Mouse (Mus musculus) lung, embryonic 14.5 days (tissue): ENCODE measurements around the gene Fam193a. TPM values are rescaled to one million over a fixed set of nuclear protein-coding genes. Genes with fewer than 3 reads are reported as not detected.

Source experiments
- ATAC-seq: fragments of 200-750 bp; cut with Nextera tagmentation; 2 replicates; pipeline ENCODE4 v1.8.0; 2017; ENCODE audit warnings: mild to moderate bottlenecking, moderate TSS enrichment, moderate library complexity; ENCODE audit not compliant: insufficient read depth
- DNase-seq: peaks from one replicate; pipeline ENCODE4 v3.0.0-alpha.2; 2015
- H3K27ac ChIP-seq: fragments of 300-500 bp; sonication (generic); 2 replicates; pipeline ENCODE4 v1.5.1; 2014; ENCODE audit warnings: low read depth, mild to moderate bottlenecking, moderate library complexity
- H3K27me3 ChIP-seq: fragments of 300-500 bp; sonication (generic); 2 replicates; pipeline ENCODE4 v1.6.1; 2014; ENCODE audit warnings: low read length, control low read depth; ENCODE audit not compliant: insufficient read depth
- H3K36me3 ChIP-seq: fragments of 300-500 bp; sonication (generic); 2 replicates; pipeline ENCODE4 v1.6.1; 2014; ENCODE audit warnings: control low read depth; ENCODE audit not compliant: insufficient read depth
- H3K4me1 ChIP-seq: fragments of 300-500 bp; sonication (generic); 2 replicates; pipeline ENCODE4 v1.6.1; 2014; ENCODE audit warnings: antibody characterized with exemption, control low read depth; ENCODE audit not compliant: insufficient read depth
- H3K4me2 ChIP-seq: fragments of 300-500 bp; sonication (generic); 2 replicates; pipeline ENCODE4 v1.6.1; 2014; ENCODE audit warnings: mild to moderate bottlenecking
- H3K4me3 ChIP-seq: fragments of 300-500 bp; sonication (generic); 2 replicates; pipeline ENCODE4 v1.5.1; 2014; ENCODE audit warnings: low read depth, low read length
- H3K9ac ChIP-seq: fragments of 300-500 bp; sonication (generic); 2 replicates; pipeline ENCODE4 v1.6.1; 2014
- H3K9me3 ChIP-seq: fragments of 300-500 bp; sonication (generic); 2 replicates; pipeline ENCODE4 v1.6.1; 2016; ENCODE audit warnings: low read depth, low read length, control low read depth
- CTCF ChIP-seq: IDR thresholded peaks from 2 replicates; pipeline ENCODE4 v1.5.1; 2016; ENCODE audit warnings: antibody characterized with exemption, low read depth
- WGBS: fragments of 180-500 bp; shearing (Covaris S2); extraction: QIAGEN DNeasy Blood & Tissue Kit; methylation state at CpG from one replicate; pipeline ENCODE4 v1.1.7; 2014; 5-methylcytosine and 5-hydroxymethylcytosine counted together
- polyA plus RNA-seq: library from polyadenylated mRNA; unstranded; fragments of >200 nt; fragmentation: Nextera tagmentation; extraction: Ambion mirVana; gene quantifications from 2 replicates; pipeline ENCODE4 v1.2.1, GENCODE M21; 2014

The Fam193a gene
- polyA plus RNA-seq, 1 experiment from 2014 or later = 14.9 TPM

GRCm38 (mm10) chr5:34487320-34488090, 117.8 kb downstream of the Fam193a start:
- Histone ChIP-seq H3K9ac (no peak overlapping the region), H3K27me3 (no peaks in the 10 kb centered on the region), H3K4me2 (no peak overlapping the region), H3K4me1 (no peaks in the 10 kb centered on the region), H3K9me3 (no peaks in the 10 kb centered on the region), H3K4me3 (no peak overlapping the region), H3K36me3 (peaks cover 28% of the 10 kb centered on the region), H3K27ac (no peak overlapping the region)
- no peak for TF ChIP-seq CTCF
- ATAC-seq = no peak
- DNase-seq = no peak
- WGBS = 64% methylated on average over 6 of the region's 6 CpGs

- no peaks in the 10 kb centered on the region for H3K9me3 ChIP-seq
- H3K36me3 ChIP-seq = peaks cover 24% of the 10 kb centered on the region
- 82% methylated on average over 6 of the region's 6 CpGs for WGBS
- no peak for TF ChIP-seq CTCF
- H3K4me3 ChIP-seq = no peak overlapping the region
- H3K9ac ChIP-seq = no peak overlapping the region
- H3K27me3 ChIP-seq = no peaks in the 10 kb centered on the region
- H3K4me2 ChIP-seq = no peak overlapping the region
- H3K27ac ChIP-seq = no peak overlapping the region
- no peaks in the 10 kb centered on the region for H3K4me1 ChIP-seq
- DNase-seq (no peak), ATAC-seq (no peak)
These were observed 119.1 kb downstream of the Fam193a start for GRCm38 (mm10) chr5:34488741-34489417.

GRCm38 (mm10) chr5:34489418-34489787, 119.7 kb downstream of the Fam193a start:
- no peaks in the 10 kb centered on the region for H3K27me3 ChIP-seq
- H3K27ac ChIP-seq = no peak overlapping the region
- H3K36me3 ChIP-seq = peaks cover 24% of the 10 kb centered on the region
- H3K4me1 ChIP-seq = no peaks in the 10 kb centered on the region
- H3K9ac ChIP-seq = no peak overlapping the region
- ATAC-seq (no peak), DNase-seq (no peak)
- TF ChIP-seq CTCF = 0 out of 2 replicates have a peak, but pooled peaks have one; percentile 9
- H3K4me2 ChIP-seq = no peak overlapping the region
- 86% methylated on average over 3 of the region's 3 CpGs for WGBS
- no peaks in the 10 kb centered on the region for H3K9me3 ChIP-seq
- H3K4me3 ChIP-seq = no peak overlapping the region

GRCm38 (mm10) chr5:34496745-34497144, 127.0 kb downstream of the Fam193a start:
- no peak for TF ChIP-seq CTCF
- DNase-seq = no peak
- H3K36me3 ChIP-seq = no peaks in the 10 kb centered on the region
- H3K4me1 ChIP-seq = no peaks in the 10 kb centered on the region
- H3K4me3 ChIP-seq = no peak overlapping the region
- H3K4me2 ChIP-seq = no peak overlapping the region
- WGBS = 46% methylated on average over 6 of the region's 6 CpGs
- no peak for ATAC-seq
- no peaks in the 10 kb centered on the region for H3K27me3 ChIP-seq
- H3K27ac ChIP-seq = no peak overlapping the region
- no peak overlapping the region for H3K9ac ChIP-seq
- H3K9me3 ChIP-seq = no peaks in the 10 kb centered on the region

- H3K27me3 ChIP-seq = no peaks in the 10 kb centered on the region
- no peak for ATAC-seq
- WGBS = 68% methylated on average over 5 of the region's 5 CpGs
These were observed 131.2 kb downstream of the Fam193a start for GRCm38 (mm10) chr5:34500886-34501285.

GRCm38 (mm10) chr5:34501588-34501987, 131.9 kb downstream of the Fam193a start:
- DNase-seq (no peak), ATAC-seq (no peak)
- no peak for TF ChIP-seq CTCF
- H3K27me3 ChIP-seq = no peaks in the 10 kb centered on the region
- no peaks in the 10 kb centered on the region for H3K4me1 ChIP-seq
- H3K9me3 ChIP-seq = no peaks in the 10 kb centered on the region
- H3K36me3 ChIP-seq = no peaks in the 10 kb centered on the region
- no peak overlapping the region for H3K4me2 ChIP-seq
- no peak overlapping the region for H3K4me3 ChIP-seq
- H3K27ac ChIP-seq = no peak overlapping the region
- H3K9ac ChIP-seq = no peak overlapping the region
- WGBS = 67% methylated on average over 3 of the region's 3 CpGs

More at GRCm38 (mm10) chr5:34500886-34501285, 131.2 kb downstream of the Fam193a start:
- Histone ChIP-seq H3K4me1 (no peaks in the 10 kb centered on the region), H3K36me3 (no peaks in the 10 kb centered on the region), H3K9ac (no peak overlapping the region), H3K4me2 (no peak overlapping the region), H3K4me3 (no peak overlapping the region), H3K9me3 (no peaks in the 10 kb centered on the region), H3K27ac (no peak overlapping the region)
- no peak for TF ChIP-seq CTCF
- no peak for DNase-seq

- ATAC-seq (no peak), DNase-seq (no peak)
- Histone ChIP-seq H3K27ac (no peak overlapping the region), H3K9ac (no peak overlapping the region), H3K4me2 (no peak overlapping the region), H3K36me3 (no peaks in the 10 kb centered on the region), H3K4me3 (no peak overlapping the region), H3K4me1 (no peaks in the 10 kb centered on the region), H3K27me3 (no peaks in the 10 kb centered on the region), H3K9me3 (no peaks in the 10 kb centered on the region)
- no peak for TF ChIP-seq CTCF
- WGBS = 71% methylated on average over 1 of the region's 1 CpGs
These were observed 132.7 kb downstream of the Fam193a start for GRCm38 (mm10) chr5:34502411-34502810.
